Mouse (Mus musculus) olfactory bulb, adult 2 months (tissue): ENCODE data around the gene Dio1. TPM values are rescaled to one million over a fixed set of nuclear protein-coding genes. Genes with fewer than 3 reads are reported as not detected.

Source experiments
- H3K27ac ChIP-seq: fragments of 200-500 bp; 2 replicates; pipeline ENCODE4 v1.5.1; 2012; ENCODE audit warnings: low read depth, low read length; ENCODE audit not compliant: insufficient read depth
- H3K4me1 ChIP-seq: fragments of 200-500 bp; 2 replicates; pipeline ENCODE4 v1.6.1; 2012; ENCODE audit warnings: low read length; ENCODE audit not compliant: control insufficient read depth, insufficient read depth
- H3K4me3 ChIP-seq: fragments of 200-500 bp; 2 replicates; pipeline ENCODE4 v1.5.1; 2012; ENCODE audit warnings: mild to moderate bottlenecking, low read depth, low read length, moderate library complexity; ENCODE audit not compliant: insufficient read depth
- CTCF ChIP-seq: fragments of 200-500 bp; IDR thresholded peaks from 2 replicates; pipeline ENCODE4 v1.5.1; 2012; ENCODE audit warnings: low read depth, mild to moderate bottlenecking, low read length, moderate library complexity; ENCODE audit not compliant: insufficient read depth
- POLR2A ChIP-seq: fragments of 200-500 bp; IDR thresholded peaks from 2 replicates; pipeline ENCODE4 v1.6.1; 2012; ENCODE audit warnings: mild to moderate bottlenecking, low read depth, low read length, moderate library complexity; ENCODE audit not compliant: insufficient read depth
- WGBS: fragments of 180-500 bp; shearing (Covaris S2); methylation state at CpG from one replicate; pipeline ENCODE4 v1.1.7; 2018; 5-methylcytosine and 5-hydroxymethylcytosine counted together
- polyA plus RNA-seq: library from polyadenylated mRNA; stranded (reverse); fragments of >200 nt; gene quantifications from 2 replicates; pipeline ENCODE4 v1.2.4, GENCODE M21; 2012; ENCODE audit warnings: low replicate concordance; ENCODE audit not compliant: missing spikeins, insufficient read depth, insufficient read length

Dio1 gene
- polyA plus RNA-seq, 1 experiment, result not detected

GRCm38 (mm10) chr4:107337455-107337854 is 30.5 kb upstream of the Dio1 start:
- WGBS, result 89% methylated on average over 5 of the region's 5 CpGs
- TF ChIP-seq CTCF, result no peak
- no peak for TF ChIP-seq POLR2A
- no peak overlapping the region for H3K4me3 ChIP-seq
- no peak overlapping the region for H3K27ac ChIP-seq
- 0 out of 2 replicates have a peak, but pooled peaks cover 2% of the 10 kb centered on the region for H3K4me1 ChIP-seq

GRCm38 (mm10) chr4:107336356-107336755 is 29.4 kb upstream of the Dio1 start:
- Histone ChIP-seq H3K4me1 (0 out of 2 replicates have a peak, but pooled peaks cover 2% of the 10 kb centered on the region), H3K27ac (no peak overlapping the region), H3K4me3 (no peak overlapping the region)
- 57% methylated on average over 8 of the region's 8 CpGs for WGBS
- TF ChIP-seq POLR2A (no peak), CTCF (no peak)

- TF ChIP-seq POLR2A (no peak), CTCF (no peak)
- H3K4me1 ChIP-seq, result no peaks in the 10 kb centered on the region
- no peak overlapping the region for H3K4me3 ChIP-seq
- no peak overlapping the region for H3K27ac ChIP-seq
- 94% methylated on average over 4 of the region's 4 CpGs for WGBS
Observed at GRCm38 (mm10) chr4:107333514-107333913, 26.5 kb upstream of the Dio1 start.

- Histone ChIP-seq H3K4me3 (no peak overlapping the region), H3K27ac (no peak overlapping the region), H3K4me1 (no peaks in the 10 kb centered on the region)
- WGBS, result 95% methylated on average over 8 of the region's 8 CpGs
- TF ChIP-seq POLR2A (no peak), CTCF (no peak)
Observed at GRCm38 (mm10) chr4:107328530-107328929, 21.6 kb upstream of the Dio1 start.

GRCm38 (mm10) chr4:107323113-107323512 is 16.1 kb upstream of the Dio1 start:
- TF ChIP-seq CTCF (no peak), POLR2A (no peak)
- WGBS, result 94% methylated on average over 2 of the region's 2 CpGs
- H3K4me3 ChIP-seq, result no peak overlapping the region
- no peak overlapping the region for H3K27ac ChIP-seq
- peaks cover 9% of the 10 kb centered on the region; the same call in 1 of the 2 replicates for H3K4me1 ChIP-seq

- 86% methylated on average over 2 of the region's 2 CpGs for WGBS
- TF ChIP-seq CTCF (no peak), POLR2A (no peak)
- peaks cover 12% of the 10 kb centered on the region; the same call in 1 of the 2 replicates for H3K4me1 ChIP-seq
- no peak overlapping the region for H3K4me3 ChIP-seq
- no peak overlapping the region for H3K27ac ChIP-seq
Observed at GRCm38 (mm10) chr4:107321041-107321440, 14.1 kb upstream of the Dio1 start.

- H3K27ac ChIP-seq, result no peak overlapping the region
- 48% methylated on average over 8 of the region's 8 CpGs for WGBS
- no peak for TF ChIP-seq POLR2A
- TF ChIP-seq CTCF, result no peak
- peaks cover 16% of the 10 kb centered on the region for H3K4me1 ChIP-seq
- H3K4me3 ChIP-seq, result no peak overlapping the region
Observed at GRCm38 (mm10) chr4:107318646-107319045, 11.7 kb upstream of the Dio1 start.

- peaks cover 18% of the 10 kb centered on the region for H3K4me1 ChIP-seq
- no peak for TF ChIP-seq POLR2A
- TF ChIP-seq CTCF, result no peak
- 8% methylated on average over 7 of the region's 7 CpGs for WGBS
- peak overlapping the region; percentile 64 for H3K4me3 ChIP-seq
- no peak overlapping the region for H3K27ac ChIP-seq
Observed at GRCm38 (mm10) chr4:107314479-107314805, 7.5 kb upstream of the Dio1 start.

GRCm38 (mm10) chr4:107313690-107314478 is 6.9 kb upstream of the Dio1 start, which contains the start of gene Yipf1:
Gene Yipf1, plus strand, starts transcription at chr4:107314363.
- Histone ChIP-seq H3K4me3 (peak within 1 kb of the TSS; percentile 64), H3K27ac (peak within 1 kb of the TSS; percentile 33; the same call in 1 of the 2 replicates), H3K4me1 (peaks cover 14% of the 10 kb centered on the region)
- under 1% methylated on average over 29 of the region's 29 CpGs for WGBS
- TF ChIP-seq POLR2A, result peak; percentile 53; the same call in 1 of the 2 replicates
- no peak for TF ChIP-seq CTCF

GRCm38 (mm10) chr4:107303531-107303930 is 3.4 kb downstream of the Dio1 start:
- no peak overlapping the region for H3K27ac ChIP-seq
- H3K4me1 ChIP-seq, result no peaks in the 10 kb centered on the region
- 90% methylated on average over 3 of the region's 3 CpGs for WGBS
- TF ChIP-seq POLR2A, result no peak
- no peak for TF ChIP-seq CTCF
- no peak overlapping the region for H3K4me3 ChIP-seq
